Mouse (Mus musculus): ENCODE results near the gene Tm7sf3.

DNA sequence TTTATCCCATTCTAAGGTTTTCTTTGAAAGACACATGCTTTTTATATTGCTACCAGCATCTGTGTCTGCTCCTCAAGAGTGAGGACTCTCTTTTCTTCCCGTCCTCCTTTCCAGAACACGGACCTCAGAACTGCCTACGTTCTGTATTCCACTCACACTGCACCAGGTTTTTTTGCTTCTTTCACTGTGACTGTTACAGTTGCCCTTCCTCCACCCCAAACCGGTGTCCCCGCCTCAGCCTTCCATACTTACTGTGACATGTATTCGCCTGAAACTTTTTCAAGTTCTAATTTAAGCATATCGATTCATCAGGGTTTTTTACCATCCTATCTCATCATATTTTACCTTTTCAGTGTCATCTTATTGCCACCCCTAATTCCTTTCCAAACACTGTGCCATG lies 64.0 kb downstream of the Tm7sf3 start:
- TF ChIP-seq POLR2A (IDR thresholded peaks at IDR 0.05; ENCODE audit: extremely low read depth, insufficient read depth, low read length) (no peak), CTCF (IDR thresholded peaks at IDR 0.05; ENCODE audit: extremely low read depth, insufficient read depth, low read length) (no peak)
